Mouse (Mus musculus) embryonic fibroblast, embryonic 13.5 days (primary cell): ENCODE results near the gene Atg4b. TPM values are rescaled to one million over a fixed set of nuclear protein-coding genes. Genes with fewer than 3 reads are reported as not detected.

ENCODE experiments used
- H3K27ac ChIP-seq: 2 replicates; pipeline ENCODE4 v1.5.1; 2012; ENCODE audit warnings: low read length, control low read depth, inconsistent platforms; ENCODE audit not compliant: insufficient read depth
- H3K4me1 ChIP-seq: 2 replicates; pipeline ENCODE4 v1.6.1; 2011; ENCODE audit warnings: low read length; ENCODE audit not compliant: control insufficient read depth, insufficient read depth
- H3K4me3 ChIP-seq: 2 replicates; pipeline ENCODE4 v1.5.1; 2011; ENCODE audit warnings: mild to moderate bottlenecking, control low read depth, low read length; ENCODE audit not compliant: insufficient read depth
- CTCF ChIP-seq: IDR thresholded peaks from 2 replicates; pipeline ENCODE4 v1.5.1; 2011; ENCODE audit warnings: mild to moderate bottlenecking, control low read depth, low read length, moderate library complexity, borderline replicate concordance; ENCODE audit not compliant: insufficient read depth
- POLR2A ChIP-seq: IDR thresholded peaks from 2 replicates; pipeline ENCODE4 v1.6.1; 2011; ENCODE audit warnings: low read depth, mild to moderate bottlenecking, control low read depth, low read length, moderate library complexity
- polyA plus RNA-seq: library from polyadenylated mRNA; stranded (reverse); fragments of >200 nt; gene quantifications from 2 replicates; pipeline ENCODE4 v1.2.4, GENCODE M21; 2011; ENCODE audit warnings: low read depth; ENCODE audit not compliant: missing spikeins, insufficient read length

Gene Atg4b
- polyA plus RNA-seq, 1 experiment: 110 TPM

GRCm38 (mm10) chr1:93769901-93770300 lies 18.6 kb downstream of the Atg4b start:
- TF ChIP-seq POLR2A (no peak), CTCF (no peak)
- Histone ChIP-seq H3K27ac (no peak overlapping the region), H3K4me1 (no peaks in the 10 kb centered on the region), H3K4me3 (no peak overlapping the region)

- Histone ChIP-seq H3K27ac (no peak overlapping the region), H3K4me1 (no peaks in the 10 kb centered on the region), H3K4me3 (no peak overlapping the region)
- TF ChIP-seq CTCF (no peak), POLR2A (no peak)
Observed at GRCm38 (mm10) chr1:93776686-93777085, 25.4 kb downstream of the Atg4b start.

GRCm38 (mm10) chr1:93786912-93787311 lies 35.6 kb downstream of the Atg4b start:
- TF ChIP-seq CTCF (no peak), POLR2A (no peak)
- Histone ChIP-seq H3K4me1 (no peaks in the 10 kb centered on the region), H3K4me3 (no peak overlapping the region), H3K27ac (no peak overlapping the region)

GRCm38 (mm10) chr1:93794526-93794925 lies 43.2 kb downstream of the Atg4b start:
- no peaks in the 10 kb centered on the region for H3K4me1 ChIP-seq
- TF ChIP-seq POLR2A (no peak), CTCF (no peak)
- H3K4me3 ChIP-seq: no peak overlapping the region
- H3K27ac ChIP-seq: no peak overlapping the region

GRCm38 (mm10) chr1:93795886-93796285 lies 44.6 kb downstream of the Atg4b start:
- Histone ChIP-seq H3K4me1 (no peaks in the 10 kb centered on the region), H3K4me3 (no peak overlapping the region), H3K27ac (no peak overlapping the region)
- TF ChIP-seq POLR2A (no peak), CTCF (no peak)

DNA sequence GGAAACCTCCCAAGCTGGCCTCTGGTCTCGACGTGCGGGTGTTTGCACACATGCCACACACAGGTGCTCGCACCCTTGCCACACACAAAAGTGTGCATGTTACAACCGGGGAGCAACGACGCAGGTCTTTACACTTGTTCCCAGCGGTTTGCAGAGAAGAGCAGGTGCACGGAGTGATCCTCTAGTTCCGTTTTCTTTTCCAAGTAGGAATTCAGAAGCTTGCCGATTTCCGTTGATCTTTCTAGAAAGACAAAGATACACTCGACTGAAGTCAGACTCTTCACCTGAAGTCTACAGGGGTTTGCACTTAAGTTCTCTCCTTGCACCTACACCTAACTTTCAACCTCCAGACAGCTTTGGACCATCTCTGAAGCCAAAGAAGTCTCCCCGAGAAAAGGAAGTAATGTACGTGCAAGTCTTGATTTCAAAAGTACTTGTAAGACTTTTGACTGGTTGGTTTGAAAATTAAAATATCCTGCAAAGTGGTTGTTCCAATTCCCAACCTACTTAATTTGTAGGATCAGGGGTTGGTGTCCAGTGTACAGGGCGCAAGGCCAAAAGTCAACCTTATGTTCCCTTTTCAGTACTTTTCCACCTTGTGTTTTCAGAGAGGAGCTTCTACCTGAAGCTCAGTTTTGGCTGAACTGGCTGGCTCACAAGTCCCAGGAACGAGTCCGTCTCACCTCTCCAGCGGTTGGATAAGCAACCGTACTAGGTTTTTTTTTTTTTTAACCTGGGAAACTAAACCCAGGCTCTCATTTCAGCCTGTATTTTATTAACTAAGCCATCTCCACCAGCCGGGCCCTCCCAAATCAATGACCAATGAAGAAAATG lies 49.6 kb downstream of the Atg4b start:
- peak; percentile 8; the same call in 1 of the 2 replicates for TF ChIP-seq POLR2A
- no peak for TF ChIP-seq CTCF
- 0 out of 2 replicates have a peak, but pooled peaks cover 2% of the 10 kb centered on the region for H3K4me1 ChIP-seq
- peak overlapping the region; percentile 73 for H3K4me3 ChIP-seq
- no peak overlapping the region for H3K27ac ChIP-seq

GRCm38 (mm10) chr1:93801741-93802238 lies 50.5 kb downstream of the Atg4b start, which contains the start of gene Dtymk:
Dtymk (minus strand) TSS chr1:93801934.
- H3K4me3 ChIP-seq: peak within 1 kb of the TSS; percentile 73
- H3K27ac ChIP-seq: peak within 1 kb of the TSS; percentile 90
- TF ChIP-seq CTCF (no peak), POLR2A (peak; percentile 69)
- 0 out of 2 replicates have a peak, but pooled peaks cover 2% of the 10 kb centered on the region for H3K4me1 ChIP-seq

GRCm38 (mm10) chr1:93802771-93803170 lies 51.5 kb downstream of the Atg4b start:
- no peak for TF ChIP-seq CTCF
- TF ChIP-seq POLR2A: no peak
- H3K4me1 ChIP-seq: 0 out of 2 replicates have a peak, but pooled peaks cover 2% of the 10 kb centered on the region
- peak overlapping the region; percentile 90; the same call in 1 of the 2 replicates for H3K27ac ChIP-seq
- H3K4me3 ChIP-seq: peak overlapping the region; percentile 41; the same call in 1 of the 2 replicates

GRCm38 (mm10) chr1:93803556-93804507 lies 52.5 kb downstream of the Atg4b start, which contains the start of gene Ing5:
Ing5 (plus strand) TSS chr1:93803965.
- TF ChIP-seq CTCF: peak; percentile 78
- TF ChIP-seq POLR2A: peak; percentile 68
- Histone ChIP-seq H3K4me3 (peak within 1 kb of the TSS; percentile 89), H3K4me1 (0 out of 2 replicates have a peak, but pooled peaks cover 2% of the 10 kb centered on the region), H3K27ac (peak within 1 kb of the TSS; percentile 90)
